Mouse (Mus musculus) myocyte (in vitro differentiated cells): Measurements from ENCODE around the gene Ipcef1.

Experiments
- CEBPB ChIP-seq: IDR thresholded peaks from 2 replicates; pipeline ENCODE4 v1.6.1; 2011; ENCODE audit warnings: mild to moderate bottlenecking, moderate library complexity; ENCODE audit not compliant: poor library complexity, insufficient read depth, severe bottlenecking
- E2F4 ChIP-seq: IDR thresholded peaks from one replicate; pipeline ENCODE4 v1.6.1; 2011; ENCODE audit warnings: mild to moderate bottlenecking, control low read depth, moderate library complexity; ENCODE audit not compliant: insufficient read depth
- MAX ChIP-seq: IDR thresholded peaks from one replicate; pipeline ENCODE4 v1.6.1; 2011; ENCODE audit warnings: low read depth, mild to moderate bottlenecking, control low read depth
- MYOD1 ChIP-seq, 3 experiments: IDR thresholded peaks; one replicate each; pipeline ENCODE4 v1.6.1; 2011; ENCODE audit warnings: control low read depth in 2 of 3, low read depth in 2 of 3, mild to moderate bottlenecking in 2 of 3, moderate library complexity in 1 of 3; ENCODE audit not compliant: insufficient read length in 2 of 3, control insufficient read depth in 1 of 3
- MYOG ChIP-seq, 3 experiments: IDR thresholded peaks; one replicate each; pipeline ENCODE4 v1.6.1; 2011; ENCODE audit warnings: control low read depth in 2 of 3, low read depth in 2 of 3, mild to moderate bottlenecking in 2 of 3; ENCODE audit not compliant: insufficient read length in 2 of 3, control insufficient read depth in 1 of 3, insufficient read depth in 1 of 3
- POLR2A ChIP-seq: IDR thresholded peaks from one replicate; pipeline ENCODE4 v1.6.1; 2011; ENCODE audit warnings: low read depth, mild to moderate bottlenecking, control low read depth, moderate library complexity; ENCODE audit not compliant: insufficient read length
- POLR2AphosphoS2 ChIP-seq: IDR thresholded peaks from one replicate; pipeline ENCODE4 v1.6.1; 2011; ENCODE audit warnings: low read depth, control low read depth; ENCODE audit not compliant: insufficient read length
- SRF ChIP-seq: IDR thresholded peaks from one replicate; pipeline ENCODE4 v1.6.1; 2011; ENCODE audit warnings: low read depth; ENCODE audit not compliant: control insufficient read depth, insufficient read length
- TCF12 ChIP-seq: IDR thresholded peaks from one replicate; pipeline ENCODE4 v1.6.1; 2011; ENCODE audit warnings: mild to moderate bottlenecking, control low read depth; ENCODE audit not compliant: poor library complexity, insufficient read depth, severe bottlenecking
- TCF3 ChIP-seq: IDR thresholded peaks from one replicate; pipeline ENCODE4 v1.6.1; 2011; ENCODE audit warnings: low read depth, control low read depth; ENCODE audit not compliant: insufficient read length
- USF1 ChIP-seq: IDR thresholded peaks from one replicate; pipeline ENCODE4 v1.6.1; 2011; ENCODE audit warnings: low read depth, mild to moderate bottlenecking, control low read depth, moderate library complexity

DNA sequence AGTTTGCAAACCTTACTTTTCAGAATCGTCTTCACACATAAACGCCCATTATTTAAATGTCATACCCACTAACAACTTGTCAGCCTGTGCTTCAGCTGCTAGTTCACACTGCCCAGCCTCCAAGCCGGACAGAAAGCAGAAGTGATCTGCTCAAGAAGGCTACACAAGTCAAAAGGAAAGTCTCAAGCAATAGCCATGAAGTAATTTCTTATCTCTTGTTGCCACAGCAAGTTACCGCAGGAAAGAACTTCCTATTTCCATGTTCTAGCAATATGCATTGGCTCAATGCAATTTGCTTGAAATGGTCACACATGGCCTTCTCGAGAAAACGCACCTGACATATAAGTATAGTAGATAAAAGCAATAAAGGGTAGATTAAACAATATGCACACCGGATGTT lies 10.7 kb upstream of the Ipcef1 start:
- TF ChIP-seq POLR2A (no peak), MAX (no peak), USF1 (no peak), MYOG (IDR thresholded peaks at IDR 0.05; ENCODE audit: control insufficient read depth in 1 of 3, insufficient read depth in 1 of 3, insufficient read length in 2 of 3, low read depth in 2 of 3) (no peak), TCF12 (no peak), MYOD1 (IDR thresholded peaks at IDR 0.05; ENCODE audit: control insufficient read depth in 1 of 3, insufficient read length in 2 of 3, low read depth in 2 of 3) (no peak), TCF3 (no peak), E2F4 (no peak), POLR2AphosphoS2 (no peak), CEBPB (no peak), SRF (no peak)
